Comparison of ENCODE assay signal across 28 mouse cellular contexts in the genomic region with DNA sequence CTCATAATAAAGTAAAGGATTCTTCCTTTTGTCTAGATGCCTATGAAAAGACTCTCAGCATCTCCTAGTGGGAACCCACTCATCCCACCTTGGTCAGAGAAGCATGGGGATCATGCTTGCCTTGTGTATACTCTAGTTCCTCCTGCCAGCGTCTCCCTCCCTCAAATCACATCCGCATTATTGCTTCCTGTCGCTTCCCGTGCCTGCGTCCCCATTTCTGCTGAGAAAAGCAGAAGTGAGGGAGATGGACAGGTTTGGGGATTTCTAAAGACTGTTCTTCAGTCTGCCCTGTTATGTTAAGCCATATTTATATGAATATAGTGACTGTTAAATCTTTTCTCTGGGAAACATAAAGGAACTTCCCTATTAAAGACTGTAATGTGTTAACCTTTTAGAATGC. TPM values are rescaled to one million over a fixed set of nuclear protein-coding genes. Genes with fewer than 3 reads are reported as not detected.
DNase-seq lines count a peak whose midpoint lies in the region; ATAC-seq and TF ChIP-seq lines count a peak whose summit lies in the region.
"Had no signal": no experiment of that assay in that cellular context is flagged by ENCODE, and none has a peak within 500 bp of the region (broad histone marks: within the 10 kb centered on the region; RNA-seq: fewer than 3 reads in every experiment).

No protein-coding gene starts in this region.

- no peak overlapping the region for H3K9ac ChIP-seq in liver, adult 2 months (ENCODE audit: low read depth, low read length)
- H3K9ac ChIP-seq in liver, embryonic 12.5 days: no peak overlapping the region
- H3K9ac ChIP-seq: liver, embryonic 15.5 days; midbrain, embryonic 13.5 days; neural tube, embryonic 15.5 days had no signal

- no peaks in the 10 kb centered on the region for H3K4me1 ChIP-seq in liver, adult 2 months (ENCODE audit: control insufficient read depth, insufficient read depth, low read length)
- H3K4me1 ChIP-seq in liver, embryonic 12.5 days: no peaks in the 10 kb centered on the region
- H3K4me1 ChIP-seq: liver, embryonic 15.5 days; midbrain, embryonic 13.5 days; neural tube, embryonic 15.5 days had no signal

- no peak overlapping the region for H3K27ac ChIP-seq in liver, adult 2 months (replicated peaks; ENCODE audit: insufficient read depth, low read depth, low read length)
- no peak overlapping the region for H3K27ac ChIP-seq in liver, embryonic 12.5 days
- H3K27ac ChIP-seq: gastrocnemius, adult 2 months; liver, embryonic 15.5 days; midbrain, embryonic 13.5 days; neural tube, embryonic 15.5 days had no signal

- H3K36me3 ChIP-seq in liver, adult 2 months (ENCODE audit: control insufficient read depth, insufficient read depth, low read length): no peaks in the 10 kb centered on the region; the same call in 1 of the 2 replicates
- no peaks in the 10 kb centered on the region for H3K36me3 ChIP-seq in liver, embryonic 12.5 days
- H3K36me3 ChIP-seq: liver, embryonic 15.5 days; midbrain, embryonic 13.5 days; neural tube, embryonic 15.5 days had no signal

- WGBS in liver, adult 2 months: 82% methylated on average over 5 of the region's 5 CpGs
- 31% methylated on average over 5 of the region's 5 CpGs for WGBS in liver, embryonic 12.5 days (ENCODE audit: insufficient replicate concordance)

- DNase-seq in liver, adult 2 months (ENCODE audit: extremely low read depth, low read depth, low spot score): peak; percentile 18
- DNase-seq in A20 (ENCODE audit: low read depth, low spot score) (peak; percentile 58), adipocyte (ENCODE audit: low spot score) (no peak)
- DNase-seq in c-Kit-positive CD71-negative TER-119-negative erythroid progenitor cells, embryonic 14.5 days (ENCODE audit: low read depth): peak; percentile 16
- no peak for DNase-seq in thymus, postnatal 36 days
- no peak for DNase-seq in cerebellum, adult 11 months
- DNase-seq: adrenal gland, postnatal 14 days; B cell, adult 2 months; cerebellum, adult 18-20 months; cerebellum, postnatal 10 days; gastrocnemius, adult 2 months; gastrocnemius, postnatal 36 days; heart, postnatal 14 days; kidney, adult 18-20 months; kidney, postnatal 36 days; layer of hippocampus, postnatal 36 days; left cerebral cortex, postnatal 4 days; right cerebral cortex, postnatal 25 days; spleen, adult 18-20 months; thymus, adult 2 months had no signal

- TF ChIP-seq CTCF in liver, adult 2 months (IDR thresholded peaks at IDR 0.05; ENCODE audit: low read depth, low read length): no peak

- no peak overlapping the region for H3K4me2 ChIP-seq in liver, embryonic 12.5 days
- H3K4me2 ChIP-seq: liver, embryonic 15.5 days; midbrain, embryonic 13.5 days; neural tube, embryonic 15.5 days had no signal

- H3K9me3 ChIP-seq in liver, embryonic 12.5 days (replicated peaks): no peaks in the 10 kb centered on the region
- H3K9me3 ChIP-seq: G1E; liver, embryonic 15.5 days; midbrain, embryonic 13.5 days; neural tube, embryonic 15.5 days had no signal

- no peak for TF ChIP-seq POLR2A in liver, adult 2 months (IDR thresholded peaks at IDR 0.05; ENCODE audit: extremely low read depth, insufficient read depth, low read length)

- no peak overlapping the region for H3K4me3 ChIP-seq in liver, adult 2 months (ENCODE audit: insufficient read depth, low read depth, low read length)
- H3K4me3 ChIP-seq in liver, embryonic 12.5 days: no peak overlapping the region
- H3K4me3 ChIP-seq: gastrocnemius, adult 2 months; liver, embryonic 15.5 days; midbrain, embryonic 13.5 days; neural tube, embryonic 15.5 days had no signal

- no peaks in the 10 kb centered on the region; the same call in 1 of the 2 replicates for H3K27me3 ChIP-seq in liver, adult 2 months (ENCODE audit: control insufficient read depth, insufficient read depth, low read length)
- peaks cover 17% of the 10 kb centered on the region for H3K27me3 ChIP-seq in liver, embryonic 12.5 days (replicated peaks)
- H3K27me3 ChIP-seq: midbrain, embryonic 13.5 days; neural tube, embryonic 15.5 days had no signal

- ATAC-seq in liver, embryonic 12.5 days: no peak
- ATAC-seq in megakaryocyte progenitor cell, adult 5-6 weeks (replicated peaks; ENCODE audit: poor library complexity): peak; percentile 96
- ATAC-seq: forebrain, embryonic 16.5 days; hindbrain, embryonic 16.5 days; midbrain, embryonic 13.5 days had no signal

- H3K79me2 ChIP-seq in liver, adult 2 months (ENCODE audit: control insufficient read depth, insufficient read depth, low read length): no peaks in the 10 kb centered on the region

RNA-seq across cellular contexts. Expression of a gene that starts 23.1 kb away (rescaled TPM):
- total RNA-seq in liver, adult 2 months (2014; rRNA removed): 132 and 138 TPM in 2 replicates
- 51.5 and 55.1 TPM in 2 replicates for polyA plus RNA-seq in liver, adult 2 months (2012; rRNA removed)
- 282 and 290 TPM in 2 replicates for polyA plus RNA-seq in liver, embryonic 12.5 days (2016; fragmentation: Nextera tagmentation; extraction: Ambion mirVana)
- 372 and 397 TPM in 2 replicates for total RNA-seq in megakaryocyte progenitor cell, adult 5-6 weeks (2015)
- 362 TPM in 2 replicates for total RNA-seq in megakaryocyte progenitor cell, adult 5-6 weeks (2017)

RNA-seq across cellular contexts. Expression of a gene that starts 58.1 kb away (rescaled TPM):
- total RNA-seq in liver, adult 2 months (2014; rRNA removed): 6.8 and 6.9 TPM in 2 replicates
- 1.0 and 1.2 TPM in 2 replicates for polyA plus RNA-seq in liver, adult 2 months (2012; rRNA removed)
- polyA plus RNA-seq in liver, embryonic 12.5 days (2016; fragmentation: Nextera tagmentation; extraction: Ambion mirVana): 10.3 and 11.8 TPM in 2 replicates
- total RNA-seq in megakaryocyte progenitor cell, adult 5-6 weeks (2015): 29.9 and 35.3 TPM in 2 replicates
- total RNA-seq in megakaryocyte progenitor cell, adult 5-6 weeks (2017): 25.2 and 26.0 TPM in 2 replicates

Comparison
In these comparisons a context has a peak if more than half of its experiments do, and no peak if none do; other contexts are left out.
1. DNase-seq: peak in liver, adult 2 months (single experiment), A20 (single experiment) and c-Kit-positive CD71-negative TER-119-negative erythroid progenitor cells, embryonic 14.5 days (single experiment); none in thymus, postnatal 36 days (0 of 2), adipocyte (single experiment) and cerebellum, adult 11 months (single experiment).